Mouse (Mus musculus) brain, embryonic 18.5 days (tissue): Measurements from ENCODE around the gene Pam16.
"Not testable (repeated sequence)": the region's sequence is repeated elsewhere in the genome, so short reads cannot be mapped to it uniquely, and the experiment has no call there.

Source experiments
- DNase-seq: peaks from one replicate; pipeline ENCODE4 v3.0.0-alpha.2; 2012; ENCODE audit warnings: low read depth, low spot score

Pam16 gene

DNA sequence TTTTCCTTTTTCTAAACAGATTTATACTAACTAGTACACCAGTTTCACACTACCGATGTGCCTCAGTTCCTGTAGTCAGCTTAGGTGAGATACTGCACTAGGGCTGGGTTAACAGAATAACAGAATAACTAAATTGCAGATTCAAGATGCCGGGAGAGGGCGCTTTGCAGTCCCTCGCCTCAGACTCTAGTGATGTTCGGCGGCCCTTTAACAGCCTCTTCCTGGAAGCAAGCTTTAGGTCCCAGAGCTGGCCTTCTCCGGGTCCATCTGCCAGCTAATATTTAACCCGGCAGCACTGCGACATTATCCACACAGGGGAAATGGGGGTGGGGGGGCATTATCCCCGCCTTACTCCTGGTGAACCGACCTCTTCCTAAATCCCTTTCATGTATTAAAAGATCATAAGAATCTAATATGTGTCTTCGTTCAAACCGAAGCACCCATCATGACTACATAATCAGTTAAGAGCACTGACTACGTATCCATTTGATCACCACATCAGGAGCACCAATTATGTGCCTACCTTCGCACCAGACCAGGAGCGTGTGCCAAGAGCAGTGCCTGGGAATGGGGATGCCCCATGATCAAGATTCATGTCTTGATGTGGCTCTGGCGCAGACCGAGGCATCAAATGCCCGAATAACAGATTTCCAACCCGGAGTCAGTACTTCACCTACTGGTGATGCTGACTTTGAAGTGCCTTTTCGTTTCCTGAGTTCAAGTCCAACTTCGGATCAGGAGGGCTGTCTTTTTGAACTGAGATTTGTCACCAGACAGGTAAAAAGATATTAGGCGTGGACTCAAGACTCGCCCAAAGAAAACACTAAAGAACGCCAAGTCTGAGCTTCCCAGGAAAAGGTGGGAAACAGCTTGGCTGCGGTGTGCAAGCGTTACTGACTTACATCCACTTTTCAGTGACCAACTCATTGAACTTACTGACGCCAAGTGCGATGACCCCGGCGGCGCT is 31.6 kb downstream of the Pam16 start:
- no peak for DNase-seq

DNA sequence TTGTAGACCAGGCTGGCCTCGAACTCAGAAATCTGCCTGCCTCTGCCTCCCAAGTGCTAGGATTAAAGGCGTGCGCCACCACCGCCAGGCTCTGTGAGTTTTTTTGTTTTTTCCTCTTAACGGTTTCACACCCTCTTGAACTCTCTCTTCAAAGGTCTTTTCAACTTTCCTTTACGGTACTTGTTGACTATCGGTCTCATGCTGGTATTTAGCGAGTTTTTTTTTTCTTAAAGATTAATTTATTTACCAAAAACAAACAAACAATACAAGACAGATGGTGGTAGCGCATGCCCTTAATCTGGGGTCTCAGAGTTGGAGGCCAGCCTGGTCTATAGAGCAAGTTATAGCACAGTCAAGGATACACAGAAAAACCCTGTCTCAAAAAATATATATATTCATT is 34.6 kb downstream of the Pam16 start:
- DNase-seq: no peak

DNA sequence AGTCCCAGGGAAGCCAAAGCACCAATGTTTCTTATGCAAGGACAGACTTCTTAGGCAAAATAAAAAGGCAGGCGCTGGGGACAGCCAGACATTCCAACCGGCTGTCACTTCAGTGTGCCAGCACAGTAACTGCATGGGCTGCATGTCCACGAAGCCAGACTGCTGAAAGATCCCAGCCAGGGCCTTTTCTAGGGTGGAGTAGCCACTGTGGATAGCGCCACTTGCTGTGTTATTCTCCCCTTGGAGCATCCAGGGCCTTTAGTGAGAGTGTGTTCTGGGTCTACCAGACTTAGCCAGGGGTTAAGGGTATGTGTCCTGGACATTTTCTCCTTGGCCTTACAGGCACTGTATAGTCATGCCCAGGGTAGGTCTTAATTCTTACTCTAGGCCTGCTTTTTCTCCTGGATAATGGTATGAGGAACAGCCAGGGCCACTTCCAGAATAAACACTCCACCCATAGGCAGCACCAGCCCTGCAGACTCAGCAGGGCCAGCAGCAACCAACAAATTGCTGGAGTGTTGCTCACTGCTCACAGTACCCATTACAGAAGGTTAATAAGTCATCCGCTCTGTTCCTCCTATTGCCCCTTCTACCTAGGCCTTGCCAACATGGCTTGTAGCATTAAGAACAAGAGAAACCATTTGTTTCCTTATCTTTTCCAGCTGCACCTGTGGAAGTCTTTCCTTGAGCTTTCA is 37.1 kb downstream of the Pam16 start:
- DNase-seq: no peak

DNA sequence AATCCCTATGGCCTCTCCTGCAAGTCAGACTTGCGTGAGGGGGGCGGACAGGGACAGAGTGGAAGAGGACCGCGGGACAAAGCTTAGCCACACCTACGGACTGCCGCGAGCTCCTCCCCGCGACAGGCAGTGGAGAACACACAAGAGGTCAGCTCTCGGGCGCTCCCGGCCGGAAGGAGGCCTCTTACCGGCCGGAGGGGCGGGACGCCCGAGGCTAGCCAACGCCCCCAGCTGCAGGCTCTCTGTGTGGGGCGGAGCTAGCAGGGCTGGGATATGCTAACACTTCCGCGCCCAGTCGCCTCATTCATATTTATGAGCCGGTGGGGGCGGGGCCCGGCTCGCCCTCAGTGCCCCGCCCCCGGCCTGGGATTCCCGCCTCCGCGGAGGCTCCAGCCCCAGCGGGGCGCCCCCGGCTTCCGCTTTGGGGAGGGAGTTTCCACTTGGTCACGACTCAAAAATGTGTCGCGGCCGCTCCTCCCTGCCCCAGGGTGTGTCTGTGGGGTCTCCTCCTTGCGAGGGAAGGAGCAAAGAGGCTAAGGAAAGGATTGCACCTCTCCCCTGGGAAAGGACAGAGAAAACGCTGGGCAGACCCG is 38.2 kb downstream of the Pam16 start:
- peak; percentile 69 for DNase-seq

DNA sequence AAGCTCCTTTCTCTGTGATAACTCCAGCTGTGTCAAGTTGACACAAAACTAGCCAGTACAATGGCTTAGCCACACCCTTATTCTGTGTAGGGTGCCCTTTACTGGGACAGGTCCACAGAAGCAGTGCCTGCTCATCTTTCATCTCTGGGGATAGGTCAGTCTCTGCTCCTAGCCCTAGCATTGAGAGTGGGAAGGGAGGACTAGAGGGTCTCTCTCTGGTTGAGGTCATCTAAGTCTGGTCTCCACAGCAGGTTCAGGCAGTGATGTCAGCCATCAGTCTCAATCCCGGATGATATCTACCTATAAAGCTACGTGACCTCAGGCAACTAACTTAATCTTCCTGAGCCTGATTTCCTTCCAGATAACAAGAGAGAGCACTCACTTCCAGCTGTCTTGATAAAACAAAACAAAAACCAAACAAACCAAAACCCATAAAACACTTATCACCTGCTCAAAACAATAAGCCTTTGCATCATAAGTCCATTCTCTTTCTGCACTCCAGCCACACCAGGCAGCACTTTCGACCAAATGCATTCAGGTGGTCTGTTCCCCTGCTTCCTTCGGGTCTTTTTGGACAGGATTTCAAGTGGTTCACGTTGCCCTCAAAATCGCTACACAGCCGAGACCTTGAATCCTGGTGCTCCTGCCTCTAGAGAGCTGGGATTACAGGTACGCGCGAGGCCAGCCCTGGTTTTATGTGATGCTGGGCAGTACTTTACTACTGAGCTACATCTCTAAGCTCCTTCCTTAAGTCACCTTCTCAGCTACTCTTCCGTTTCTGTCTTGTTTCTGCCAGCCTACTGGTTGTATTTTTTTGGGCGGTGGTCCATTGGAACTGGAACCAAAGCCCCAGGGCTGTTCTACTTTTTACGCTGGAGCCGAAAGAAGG is 38.9 kb downstream of the Pam16 start:
- DNase-seq: no peak

DNA sequence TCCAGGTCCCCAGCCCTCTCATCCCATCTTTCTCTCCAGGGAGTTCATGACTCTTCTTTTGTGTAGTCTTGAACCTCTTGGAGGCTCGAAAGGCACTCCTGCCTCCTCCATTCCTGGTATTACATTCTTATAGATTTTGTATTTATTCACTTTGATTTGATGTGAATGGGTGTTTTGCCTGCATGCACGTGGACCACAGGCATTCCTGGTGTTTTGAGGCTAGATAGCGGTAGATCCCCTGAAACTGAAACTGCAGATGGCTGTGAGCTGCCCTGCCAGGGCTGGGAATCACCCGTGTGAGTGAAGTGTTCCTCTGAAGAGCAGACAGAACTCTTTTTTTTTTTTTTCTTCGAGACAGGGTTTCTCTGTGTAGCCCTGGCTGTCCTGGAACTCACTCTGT is 40.4 kb downstream of the Pam16 start:
- no peak for DNase-seq

DNA sequence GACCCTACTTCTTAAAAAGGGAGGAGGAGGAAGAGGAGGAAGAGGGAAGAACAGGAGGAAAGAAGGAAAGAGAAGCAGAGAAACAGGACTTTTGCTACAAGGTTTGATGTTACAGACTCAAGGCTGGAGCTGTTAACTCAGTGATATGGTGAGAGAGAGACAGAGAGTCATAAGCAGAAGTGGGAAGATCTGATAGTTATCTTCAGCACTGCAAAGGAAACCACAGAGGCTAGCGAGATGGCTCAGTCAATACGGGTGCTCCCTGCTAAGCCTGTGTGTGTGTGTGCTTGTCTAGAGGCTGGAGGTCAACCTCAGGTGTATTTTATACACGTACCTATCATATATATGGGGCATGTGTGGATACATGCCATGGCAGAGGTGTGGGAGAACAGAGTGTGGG is 41.0 kb downstream of the Pam16 start:
- no peak for DNase-seq

DNA sequence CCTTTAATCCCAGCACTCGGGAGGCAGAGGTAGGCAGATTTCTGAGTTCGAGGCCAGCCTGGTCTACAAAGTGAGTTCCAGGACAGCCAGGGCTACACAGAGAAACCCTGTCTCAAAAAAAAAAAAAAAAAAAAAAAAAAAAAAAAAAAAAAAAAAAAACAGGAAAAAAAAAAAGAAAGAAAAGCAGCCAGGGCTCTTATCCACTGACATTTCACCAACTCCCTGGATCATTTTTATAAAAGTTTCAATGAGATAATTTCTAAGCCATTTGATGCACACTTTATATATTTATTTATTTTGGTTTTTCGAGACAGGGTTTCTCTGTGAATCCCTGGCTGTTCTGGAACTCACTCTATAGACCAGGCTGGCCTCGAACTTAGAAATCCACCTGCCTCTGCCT is 43.6 kb downstream of the Pam16 start:
- DNase-seq: not testable (repeated sequence)

DNA sequence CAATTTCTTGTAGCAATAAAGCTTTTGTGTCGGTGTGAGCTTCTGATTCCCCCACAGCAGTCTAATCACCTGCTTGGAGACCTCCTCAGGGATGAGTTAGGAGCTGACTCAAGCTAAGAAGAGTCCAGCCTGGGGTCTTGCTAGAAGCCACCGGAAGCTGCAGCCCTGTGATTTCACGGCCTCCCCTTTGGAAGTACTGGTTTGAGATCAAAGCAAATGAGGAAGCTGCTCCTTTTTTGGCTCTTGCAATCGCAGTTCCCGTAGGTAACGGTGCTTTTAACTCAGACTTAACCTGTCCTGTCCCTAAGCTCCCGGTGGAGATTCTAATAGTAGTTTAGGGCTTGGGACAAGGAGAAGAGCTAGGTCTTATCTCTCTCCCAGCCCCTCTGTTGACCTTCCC is 46.2 kb downstream of the Pam16 start:
- DNase-seq: no peak

DNA sequence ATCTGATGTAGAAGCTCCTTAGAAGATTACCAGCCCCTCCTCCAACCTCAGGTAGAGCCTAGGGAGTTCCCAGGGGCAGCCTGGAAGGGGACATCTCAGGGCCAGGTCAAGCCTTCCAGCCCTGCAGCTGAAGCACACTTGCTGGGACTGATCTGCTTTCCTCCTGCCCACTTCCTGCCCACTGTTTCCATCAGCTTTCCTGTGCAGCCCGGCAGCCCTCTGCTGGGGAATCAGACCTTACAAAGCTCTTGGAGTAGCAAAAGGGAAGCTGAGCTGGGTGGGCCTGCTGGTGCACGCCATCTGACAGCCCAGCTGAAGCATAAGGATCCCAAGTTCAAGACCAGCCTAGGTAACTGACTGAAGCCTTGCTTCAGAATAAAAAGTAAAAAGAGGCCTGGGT is 47.9 kb downstream of the Pam16 start:
- no peak for DNase-seq

DNA sequence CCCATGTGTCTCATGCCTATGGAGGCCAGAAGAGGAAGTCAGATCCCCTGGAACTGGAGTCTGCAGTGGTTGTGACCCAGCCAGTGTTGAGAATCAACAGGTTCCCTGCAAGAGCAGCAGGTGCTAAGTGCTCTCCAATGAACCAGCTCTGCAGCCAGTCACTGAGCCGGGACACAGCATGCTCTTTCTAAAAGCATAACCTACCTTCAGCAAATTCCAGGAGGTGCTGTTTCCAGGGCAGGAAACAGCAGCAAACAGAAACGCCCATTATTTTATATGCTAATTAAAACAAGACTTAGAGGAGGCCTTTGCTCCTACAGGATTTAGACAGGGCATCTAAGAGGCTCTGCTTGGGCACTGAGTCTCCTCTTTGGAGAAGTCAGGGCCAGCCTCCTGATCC is 48.8 kb downstream of the Pam16 start:
- DNase-seq: no peak

DNA sequence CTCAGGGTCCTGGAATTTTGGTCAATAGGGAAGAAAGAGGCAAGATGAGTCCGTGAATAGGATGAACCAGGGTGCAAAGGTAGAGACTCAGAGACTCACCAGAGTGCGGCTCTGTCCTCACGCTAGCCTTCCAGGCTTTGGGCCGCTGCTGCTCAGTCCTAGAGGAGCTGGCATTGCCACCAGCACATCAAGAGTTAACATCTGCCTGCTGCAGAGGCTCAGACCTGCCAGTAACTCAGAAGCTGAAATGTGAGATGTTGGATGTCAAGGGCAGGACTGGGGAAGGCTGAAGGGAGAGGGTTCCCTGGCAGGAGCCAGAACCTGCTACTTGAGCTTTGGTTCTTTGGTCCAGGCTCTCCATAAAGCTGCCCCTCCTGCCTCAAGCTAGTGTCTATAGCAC is 54.1 kb downstream of the Pam16 start:
- DNase-seq: no peak

DNA sequence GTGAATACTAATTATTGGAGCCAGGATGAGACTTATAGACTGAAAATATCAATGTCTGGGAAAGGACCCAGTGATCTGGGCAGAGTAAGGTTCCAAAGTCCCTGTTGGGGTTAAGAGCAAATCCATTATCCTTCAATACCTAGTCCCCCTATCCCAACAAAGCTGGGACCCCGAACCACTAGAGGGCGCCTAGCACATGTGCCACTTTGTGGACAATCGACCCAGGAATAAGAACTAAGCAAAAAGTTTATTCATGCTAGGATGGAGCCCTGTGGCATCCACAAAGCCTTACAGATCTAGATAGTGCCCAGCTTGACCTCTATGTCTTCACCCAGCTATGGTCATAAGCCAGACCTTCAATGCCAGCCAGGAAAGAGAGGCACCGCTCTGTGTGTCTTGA is 56.9 kb downstream of the Pam16 start:
- DNase-seq: no peak
